Mouse (Mus musculus): Measurements from ENCODE around the gene Shoc2. TPM values are rescaled to one million over a fixed set of nuclear protein-coding genes. Genes with fewer than 3 reads are reported as not detected.

The Shoc2 gene
- 35.8 and 36.1 TPM in 2 replicates for polyA plus RNA-seq (2015; fragmentation: Nextera tagmentation; extraction: Ambion mirVana)

- H3K9ac ChIP-seq (ENCODE audit: low read depth, low read length) = peak within 1 kb of the TSS; percentile 94
- peaks cover 7% of the 10 kb centered on the region; the same call in 1 of the 2 replicates for H3K4me1 ChIP-seq (ENCODE audit: control insufficient read depth, insufficient read depth, low read length)
- peak within 1 kb of the TSS; percentile 75 for H3K4me2 ChIP-seq (ENCODE audit: low read depth, low read length)
- H3K4me3 ChIP-seq (ENCODE audit: low read length) = peak within 1 kb of the TSS; percentile 86
- H3K9me3 ChIP-seq (ENCODE audit: control insufficient read depth, low read length) = no peaks in the 10 kb centered on the region
- no peaks in the 10 kb centered on the region for H3K27me3 ChIP-seq (replicated peaks; ENCODE audit: control insufficient read depth, insufficient read depth, low read length)
- ATAC-seq = peak; percentile 94
- WGBS = under 1% methylated on average over 62 of the region's 62 CpGs
- H3K27ac ChIP-seq (ENCODE audit: low read length) = peak within 1 kb of the TSS; percentile 100
- no peaks in the 10 kb centered on the region for H3K36me3 ChIP-seq (ENCODE audit: control insufficient read depth, insufficient read depth, low read length)
Measured at GRCm38 (mm10) chr19:53943802-53944785, at the start of gene Shoc2, which contains the start of gene Bbip1. Gene Shoc2, plus strand, starts transcription at chr19:53944306. Gene Bbip1, minus strand, starts transcription at chr19:53944627.

- peak; percentile 61 for ATAC-seq
Measured at GRCm38 (mm10) chr19:53894538-53895121, 49.5 kb upstream of the Shoc2 start.

GRCm38 (mm10) chr19:53898046-53898445 lies 46.1 kb upstream of the Shoc2 start:
- Histone ChIP-seq H3K4me3 (ENCODE audit: low read length) (no peak overlapping the region), H3K4me2 (ENCODE audit: low read depth, low read length) (no peak overlapping the region), H3K27me3 (replicated peaks; ENCODE audit: control insufficient read depth, insufficient read depth, low read length) (no peaks in the 10 kb centered on the region), H3K27ac (ENCODE audit: low read length) (no peak overlapping the region), H3K36me3 (ENCODE audit: control insufficient read depth, insufficient read depth, low read length) (no peaks in the 10 kb centered on the region), H3K9me3 (ENCODE audit: control insufficient read depth, low read length) (no peaks in the 10 kb centered on the region), H3K9ac (ENCODE audit: low read depth, low read length) (no peak overlapping the region), H3K4me1 (ENCODE audit: control insufficient read depth, insufficient read depth, low read length) (peaks cover 25% of the 10 kb centered on the region)
- 69% methylated on average over 5 of the region's 5 CpGs for WGBS
- no peak for ATAC-seq

More at GRCm38 (mm10) chr19:53894538-53895121, 49.5 kb upstream of the Shoc2 start:
- Histone ChIP-seq H3K27me3 (replicated peaks; ENCODE audit: control insufficient read depth, insufficient read depth, low read length) (no peaks in the 10 kb centered on the region), H3K9me3 (ENCODE audit: control insufficient read depth, low read length) (no peaks in the 10 kb centered on the region), H3K9ac (ENCODE audit: low read depth, low read length) (no peak overlapping the region), H3K4me2 (ENCODE audit: low read depth, low read length) (no peak overlapping the region), H3K36me3 (ENCODE audit: control insufficient read depth, insufficient read depth, low read length) (no peaks in the 10 kb centered on the region), H3K4me1 (ENCODE audit: control insufficient read depth, insufficient read depth, low read length) (peaks cover 43% of the 10 kb centered on the region), H3K4me3 (ENCODE audit: low read length) (no peak overlapping the region), H3K27ac (ENCODE audit: low read length) (peak overlapping the region; percentile 95)
- 57% methylated on average over 12 of the region's 12 CpGs for WGBS

- no peaks in the 10 kb centered on the region for H3K9me3 ChIP-seq (ENCODE audit: control insufficient read depth, low read length)
- no peak overlapping the region for H3K9ac ChIP-seq (ENCODE audit: low read depth, low read length)
- no peak overlapping the region for H3K4me3 ChIP-seq (ENCODE audit: low read length)
- no peak overlapping the region for H3K4me2 ChIP-seq (ENCODE audit: low read depth, low read length)
- H3K36me3 ChIP-seq (ENCODE audit: control insufficient read depth, insufficient read depth, low read length) = no peaks in the 10 kb centered on the region
- H3K27me3 ChIP-seq (replicated peaks; ENCODE audit: control insufficient read depth, insufficient read depth, low read length) = no peaks in the 10 kb centered on the region
- 83% methylated on average over 4 of the region's 4 CpGs for WGBS
- ATAC-seq = no peak
- no peak overlapping the region for H3K27ac ChIP-seq (ENCODE audit: low read length)
- peaks cover 21% of the 10 kb centered on the region for H3K4me1 ChIP-seq (ENCODE audit: control insufficient read depth, insufficient read depth, low read length)
Measured at GRCm38 (mm10) chr19:53898498-53898897, 45.6 kb upstream of the Shoc2 start.

GRCm38 (mm10) chr19:53898970-53899900 lies 44.9 kb upstream of the Shoc2 start:
- no peaks in the 10 kb centered on the region for H3K9me3 ChIP-seq (ENCODE audit: control insufficient read depth, low read length)
- no peak overlapping the region for H3K27ac ChIP-seq (ENCODE audit: low read length)
- ATAC-seq = no peak
- no peak overlapping the region for H3K4me3 ChIP-seq (ENCODE audit: low read length)
- H3K9ac ChIP-seq (ENCODE audit: low read depth, low read length) = no peak overlapping the region
- peaks cover 13% of the 10 kb centered on the region for H3K4me1 ChIP-seq (ENCODE audit: control insufficient read depth, insufficient read depth, low read length)
- H3K36me3 ChIP-seq (ENCODE audit: control insufficient read depth, insufficient read depth, low read length) = no peaks in the 10 kb centered on the region
- 83% methylated on average over 25 of the region's 25 CpGs for WGBS
- H3K4me2 ChIP-seq (ENCODE audit: low read depth, low read length) = no peak overlapping the region
- no peaks in the 10 kb centered on the region for H3K27me3 ChIP-seq (replicated peaks; ENCODE audit: control insufficient read depth, insufficient read depth, low read length)

GRCm38 (mm10) chr19:53899941-53900610 lies 44.0 kb upstream of the Shoc2 start:
- Histone ChIP-seq H3K27me3 (replicated peaks; ENCODE audit: control insufficient read depth, insufficient read depth, low read length) (no peaks in the 10 kb centered on the region), H3K36me3 (ENCODE audit: control insufficient read depth, insufficient read depth, low read length) (no peaks in the 10 kb centered on the region), H3K4me2 (ENCODE audit: low read depth, low read length) (no peak overlapping the region), H3K27ac (ENCODE audit: low read length) (no peak overlapping the region), H3K9ac (ENCODE audit: low read depth, low read length) (no peak overlapping the region), H3K9me3 (ENCODE audit: control insufficient read depth, low read length) (no peaks in the 10 kb centered on the region), H3K4me3 (ENCODE audit: low read length) (no peak overlapping the region), H3K4me1 (ENCODE audit: control insufficient read depth, insufficient read depth, low read length) (peaks cover 13% of the 10 kb centered on the region)
- no peak for ATAC-seq
- 85% methylated on average over 14 of the region's 14 CpGs for WGBS

- H3K36me3 ChIP-seq (ENCODE audit: control insufficient read depth, insufficient read depth, low read length) = no peaks in the 10 kb centered on the region
- no peaks in the 10 kb centered on the region for H3K27me3 ChIP-seq (replicated peaks; ENCODE audit: control insufficient read depth, insufficient read depth, low read length)
- peak overlapping the region; percentile 75 for H3K4me2 ChIP-seq (ENCODE audit: low read depth, low read length)
- H3K4me1 ChIP-seq (ENCODE audit: control insufficient read depth, insufficient read depth, low read length) = peaks cover 16% of the 10 kb centered on the region
- H3K27ac ChIP-seq (ENCODE audit: low read length) = peak overlapping the region; percentile 92
- peak overlapping the region; percentile 84 for H3K9ac ChIP-seq (ENCODE audit: low read depth, low read length)
- ATAC-seq = peak; percentile 13
- peak overlapping the region; percentile 97 for H3K4me3 ChIP-seq (ENCODE audit: low read length)
- WGBS = 43% methylated on average over 15 of the region's 15 CpGs
- no peaks in the 10 kb centered on the region for H3K9me3 ChIP-seq (ENCODE audit: control insufficient read depth, low read length)
Measured at GRCm38 (mm10) chr19:53901931-53902738, 42.0 kb upstream of the Shoc2 start.

Data from intestine, embryonic 16.5 days (tissue).